Mouse (Mus musculus): Measurements from ENCODE around the gene Wdr24.

DNA sequence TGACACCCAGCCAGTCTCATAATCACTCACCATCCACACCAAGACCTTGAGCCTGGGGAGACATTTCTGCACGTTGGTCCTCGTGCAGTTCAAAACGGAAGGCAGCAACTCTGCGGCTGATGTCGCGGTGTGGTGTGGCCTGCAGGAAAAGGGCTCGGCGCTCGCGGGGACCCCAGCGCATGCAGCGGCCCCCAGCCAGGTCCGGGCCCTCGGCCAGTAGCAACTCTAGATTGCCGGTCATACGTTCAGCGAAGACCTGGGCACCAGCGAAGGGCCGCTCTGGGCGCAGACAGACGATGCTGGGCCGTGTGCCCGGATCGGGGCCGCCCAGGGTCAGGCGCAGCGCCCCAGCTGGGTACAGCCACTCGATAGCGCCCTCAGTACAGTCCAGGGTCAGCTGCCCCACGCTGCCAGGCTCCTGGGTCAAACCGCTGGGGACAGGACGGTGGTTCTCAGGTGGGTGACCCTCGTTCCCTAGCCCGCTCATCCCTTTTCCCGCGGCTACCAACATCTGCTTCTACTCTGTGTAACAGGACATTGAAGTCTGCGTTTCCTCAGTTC, 27.1 kb upstream of the Wdr24 start:
- TF ChIP-seq CTCF (IDR thresholded peaks at IDR 0.05; ENCODE audit: borderline replicate concordance, extremely low read depth, insufficient read depth, insufficient read length) = no peak
- TF ChIP-seq POLR2A (IDR thresholded peaks at IDR 0.05; ENCODE audit: borderline replicate concordance, extremely low read depth, insufficient read depth, insufficient read length, poor library complexity, severe bottlenecking) = no peak

All from brain, embryonic 14.5 days (tissue).